Mouse (Mus musculus) heart, postnatal 0 days (tissue): ENCODE results near the gene Itga10.
A peak's percentile ranks its signal among the peaks of the same experiment; 100 is the strongest.

Experiments
- CTCF ChIP-seq: IDR thresholded peaks from 2 replicates; pipeline ENCODE4 v1.5.1; 2016; ENCODE audit warnings: antibody characterized with exemption, control low read depth, low read depth
- EP300 ChIP-seq: IDR thresholded peaks from 2 replicates; pipeline ENCODE4 v1.6.1; 2016; ENCODE audit warnings: antibody characterized with exemption, low read depth

- TF ChIP-seq EP300 (no peak), CTCF (peak; percentile 53)
These were observed at the start of gene Itga10 for GRCm38 (mm10) chr3:96645018-96645649.
